Mouse (Mus musculus) right cerebral cortex, postnatal 25 days (tissue): ENCODE data around the gene Slc4a4.
A peak's percentile ranks its signal among the peaks of the same experiment; 100 is the strongest.
"Not testable (repeated sequence)": the region's sequence is repeated elsewhere in the genome, so short reads cannot be mapped to it uniquely, and the experiment has no call there.

Experiments
- DNase-seq: peaks from one replicate; pipeline ENCODE4 v3.0.0; 2022

Slc4a4 gene

GRCm38 (mm10) chr5:89090131-89090530, 203.5 kb downstream of the Slc4a4 start:
- DNase-seq, result no peak

DNA sequence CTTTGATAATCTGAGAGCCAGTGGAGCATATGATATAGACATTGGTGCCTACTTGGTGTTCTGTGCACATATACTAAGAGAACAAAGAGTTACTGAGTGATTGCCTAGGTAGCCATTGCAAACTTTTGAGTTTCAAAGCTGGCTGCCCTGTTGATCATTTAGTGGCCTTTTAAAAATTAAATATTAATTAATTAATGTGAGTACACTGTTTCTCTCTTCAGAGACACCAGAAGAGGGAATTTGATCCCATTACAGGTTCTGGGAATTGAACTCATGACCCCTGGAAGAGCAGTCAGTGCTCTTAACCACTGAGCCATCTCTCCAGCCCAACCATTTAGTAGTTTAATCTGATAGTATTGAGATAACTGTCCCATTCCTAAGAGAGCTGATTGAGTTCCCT, 209.8 kb downstream of the Slc4a4 start:
- DNase-seq, result no peak

- no peak for DNase-seq
Observed at GRCm38 (mm10) chr5:89097291-89097690, 210.7 kb downstream of the Slc4a4 start.

DNA sequence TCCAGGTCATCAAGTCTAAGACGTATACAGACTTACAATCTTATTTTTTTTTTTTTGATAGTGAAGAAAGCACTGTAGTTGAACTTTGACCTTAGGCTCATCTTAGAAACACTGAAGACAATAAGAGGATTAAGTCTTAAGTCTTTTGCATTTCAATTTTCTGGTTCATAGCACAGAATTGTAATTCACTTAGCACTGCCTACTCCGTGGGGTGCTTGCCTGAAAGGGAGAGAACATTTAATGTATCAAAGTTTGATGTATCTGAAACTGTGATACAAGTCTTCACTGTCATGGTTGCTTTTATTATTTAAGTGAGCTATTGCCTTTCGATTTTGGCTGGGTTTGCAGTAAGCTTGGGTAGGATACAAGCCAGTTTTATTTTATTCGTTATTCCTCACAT, 211.5 kb downstream of the Slc4a4 start:
- DNase-seq, result no peak

DNA sequence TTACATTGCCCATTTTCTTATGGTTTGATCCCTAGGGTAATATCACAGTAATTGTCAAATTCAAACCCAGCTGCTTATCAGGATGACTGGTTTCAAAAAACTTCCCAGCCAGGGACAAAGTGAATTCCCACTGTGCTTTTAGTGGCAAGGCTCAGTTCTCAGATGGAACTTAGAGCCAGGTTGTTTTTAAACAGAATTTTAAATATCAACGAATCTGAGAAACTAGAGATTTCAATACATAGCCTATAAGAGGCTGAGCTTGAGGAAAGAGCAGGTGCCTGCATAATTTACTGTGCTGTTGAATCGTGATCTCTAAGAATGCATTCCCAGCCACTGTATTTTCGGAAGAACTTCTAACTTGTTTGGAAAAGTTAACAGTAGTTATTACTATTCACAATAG, 213.3 kb downstream of the Slc4a4 start:
- DNase-seq, result no peak

DNA sequence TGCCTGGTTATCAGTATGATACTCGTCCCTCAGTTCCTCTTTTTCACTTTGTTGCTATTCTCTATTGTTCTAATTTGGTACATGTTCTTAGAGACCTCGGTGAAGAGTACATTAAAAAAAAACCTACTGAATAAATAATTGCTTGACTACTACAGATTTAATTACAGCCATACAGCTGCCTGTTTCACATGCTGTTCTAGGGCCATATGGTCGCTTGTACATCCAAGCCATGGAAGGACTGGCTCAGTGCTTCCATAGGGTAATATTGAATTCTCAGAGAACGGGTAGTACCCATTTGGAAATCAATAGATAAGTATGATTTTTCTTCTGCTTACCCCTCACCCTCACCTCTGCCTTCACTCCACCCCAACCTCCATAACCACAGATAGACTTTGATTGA, 215.9 kb downstream of the Slc4a4 start:
- no peak for DNase-seq

DNA sequence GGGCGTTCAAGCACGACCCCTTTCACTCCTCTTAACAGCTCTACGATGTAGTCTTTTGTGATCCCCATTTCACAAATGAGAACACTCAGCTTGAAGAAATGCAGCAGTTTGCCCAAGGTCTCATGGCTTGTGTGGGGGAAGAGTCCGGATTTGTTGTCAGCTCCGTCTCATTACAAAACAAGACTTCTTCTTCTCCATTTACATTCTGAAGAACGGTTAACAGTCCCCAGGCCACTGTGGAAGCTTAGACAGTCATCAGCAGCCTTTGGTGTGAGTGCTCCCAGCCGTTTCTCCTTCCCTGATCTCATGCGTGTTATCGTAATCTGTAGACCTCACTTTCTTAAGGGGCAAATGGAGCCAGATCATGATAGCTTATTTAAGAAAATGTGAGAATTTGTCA, 218.7 kb downstream of the Slc4a4 start:
- DNase-seq, result no peak

DNA sequence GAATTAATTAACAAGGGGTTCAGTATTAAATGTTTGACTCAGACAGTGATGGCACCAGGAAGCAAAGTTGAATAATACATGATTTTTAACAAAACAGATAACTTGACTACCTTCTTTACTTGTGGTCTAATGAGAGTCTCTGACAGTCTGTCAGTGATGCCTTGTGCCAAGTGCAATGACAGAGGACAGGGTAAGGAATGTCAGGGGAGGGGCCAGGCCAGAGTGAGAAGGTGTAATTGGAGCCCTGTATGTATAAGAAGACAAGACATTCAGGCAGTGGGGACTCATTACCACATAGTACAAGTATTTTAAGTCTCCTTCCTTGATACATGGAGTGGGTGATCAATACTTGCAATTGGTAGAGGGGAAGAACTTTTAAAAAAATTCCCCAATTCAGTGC, 219.6 kb downstream of the Slc4a4 start:
- no peak for DNase-seq

DNA sequence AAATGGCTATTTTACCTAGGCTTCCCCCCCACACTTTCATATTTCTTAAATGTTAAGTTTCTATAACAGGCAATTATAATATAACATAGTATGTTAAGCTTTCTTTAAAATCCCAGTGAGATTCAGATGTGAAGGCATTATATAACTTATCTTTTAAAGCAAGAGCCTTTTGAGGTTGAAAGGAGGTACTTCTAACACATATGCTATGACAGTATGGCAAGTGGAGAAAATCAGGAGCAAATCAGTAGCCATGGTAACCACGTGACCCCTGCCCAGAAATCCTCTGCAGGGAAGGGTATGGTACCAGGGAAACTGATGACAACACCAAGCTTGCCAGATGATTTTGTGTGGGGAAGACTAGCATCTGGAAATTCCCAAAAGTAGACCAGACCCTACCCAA, 222.2 kb downstream of the Slc4a4 start:
- no peak for DNase-seq

DNA sequence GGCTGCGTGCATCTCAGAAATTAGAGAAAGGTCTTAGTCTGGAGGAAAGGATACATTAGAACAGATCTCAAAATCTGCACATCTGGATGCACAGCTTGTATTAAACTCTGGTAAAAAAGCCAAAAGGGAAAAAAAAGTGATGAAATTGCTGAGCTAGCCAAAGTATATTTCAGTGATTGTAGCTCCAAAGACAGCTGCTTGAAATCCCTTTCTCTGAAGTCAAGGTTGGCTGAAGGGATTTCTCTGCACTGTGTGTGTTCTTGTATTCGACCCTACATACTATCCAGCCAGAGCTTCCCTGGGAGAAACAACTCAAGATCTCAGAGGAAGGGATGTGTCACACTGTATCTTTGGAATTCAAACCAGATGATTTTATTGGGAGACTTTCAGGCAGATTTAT, 223.2 kb downstream of the Slc4a4 start:
- no peak for DNase-seq

GRCm38 (mm10) chr5:89111987-89112386, 225.4 kb downstream of the Slc4a4 start:
- DNase-seq, result not testable (repeated sequence)

DNA sequence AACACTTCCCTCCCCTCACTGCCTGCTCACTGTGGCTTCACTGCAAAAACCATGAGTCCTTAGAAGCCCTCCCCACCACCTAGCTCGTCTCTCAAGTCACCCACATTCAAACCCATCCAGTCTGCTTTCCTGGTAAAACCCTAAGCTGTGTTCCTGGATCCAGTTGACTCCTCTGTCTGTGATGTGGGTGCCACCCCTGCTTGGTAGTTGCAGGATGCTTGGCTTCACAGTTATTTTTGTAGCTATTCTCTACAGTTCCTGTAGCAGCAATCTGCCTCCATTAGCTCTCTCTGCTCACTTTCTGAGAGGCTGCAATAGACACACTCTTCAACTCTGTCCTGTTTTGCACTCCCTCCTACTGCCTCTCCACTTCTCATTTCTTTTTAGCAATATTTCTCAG, 234.3 kb downstream of the Slc4a4 start:
- DNase-seq, result no peak

GRCm38 (mm10) chr5:89123270-89123903, 236.8 kb downstream of the Slc4a4 start:
- no peak for DNase-seq

- DNase-seq, result no peak
Observed at GRCm38 (mm10) chr5:89128210-89128609, 241.6 kb downstream of the Slc4a4 start.

GRCm38 (mm10) chr5:89135776-89136175, 249.2 kb downstream of the Slc4a4 start:
- peak; percentile 68 for DNase-seq

DNA sequence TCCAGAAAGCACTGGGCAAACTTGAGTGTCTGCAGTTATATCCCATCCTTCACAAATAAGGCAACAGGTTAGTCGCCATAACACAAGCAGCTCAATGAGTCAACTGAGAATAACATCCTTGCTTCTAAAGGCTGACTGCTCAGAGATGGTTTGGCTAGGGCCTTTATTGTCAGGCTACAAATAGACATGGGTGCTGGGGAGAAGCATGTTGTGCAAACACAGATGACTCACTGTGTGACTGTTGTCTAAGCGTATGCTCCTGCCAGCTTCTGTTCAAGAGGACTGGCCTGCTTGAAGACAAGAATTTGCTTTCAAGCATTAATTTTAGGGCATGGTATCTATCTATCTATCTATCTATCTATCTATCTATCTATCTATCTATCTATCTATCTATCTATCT, 253.5 kb downstream of the Slc4a4 start:
- DNase-seq, result no peak

- no peak for DNase-seq
Observed at GRCm38 (mm10) chr5:89141761-89142160, 255.1 kb downstream of the Slc4a4 start.

DNA sequence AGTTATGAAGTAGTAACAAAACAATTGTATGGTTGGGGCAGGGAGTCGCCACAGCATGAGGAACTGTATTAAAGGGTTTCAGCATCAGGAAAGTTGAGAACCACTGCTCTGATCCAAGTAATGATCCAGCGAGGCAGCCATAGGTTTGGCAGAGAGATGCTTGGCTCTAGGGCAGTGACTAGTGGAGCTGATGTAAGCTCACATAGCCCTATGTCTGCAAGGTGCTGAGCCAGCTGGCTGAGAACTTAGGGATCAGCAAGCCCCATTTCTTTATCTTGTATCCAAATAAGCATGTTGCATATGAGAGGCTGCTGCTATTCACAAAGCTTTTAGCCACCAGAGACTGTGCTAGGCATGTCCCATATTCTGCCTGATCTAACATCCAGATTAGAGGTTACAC, 259.7 kb downstream of the Slc4a4 start:
- no peak for DNase-seq

GRCm38 (mm10) chr5:89147282-89147790, 260.7 kb downstream of the Slc4a4 start:
- no peak for DNase-seq

DNA sequence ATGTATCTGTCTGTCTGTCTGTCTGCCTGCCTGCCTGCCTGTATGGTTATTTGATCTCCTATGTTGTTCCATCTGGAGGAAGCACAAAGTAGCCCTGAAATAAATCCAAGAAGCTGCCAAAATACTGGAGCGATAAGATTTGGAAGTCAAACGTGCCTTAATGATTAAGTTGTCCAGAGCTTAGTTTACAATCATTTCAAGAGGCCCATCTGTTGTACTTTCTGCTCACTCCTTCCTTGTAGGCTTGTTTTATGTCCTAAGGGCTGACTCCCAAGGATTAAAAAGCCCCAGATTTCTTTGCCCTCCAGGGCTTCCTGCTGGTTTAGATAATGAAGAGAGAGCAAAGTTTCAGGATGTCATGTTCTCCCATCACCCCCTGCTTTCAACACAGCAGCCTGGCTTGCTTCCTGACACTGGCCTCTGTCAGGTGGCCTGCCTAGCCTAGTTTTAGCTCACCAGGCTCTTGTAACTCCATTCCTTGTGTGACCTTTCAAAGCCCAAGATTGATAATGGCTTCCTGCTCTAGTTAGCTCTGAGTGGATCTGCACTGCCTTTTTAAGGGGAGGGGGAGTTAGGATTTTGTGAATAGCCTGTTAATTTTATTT, 262.9 kb downstream of the Slc4a4 start:
- DNase-seq, result no peak

GRCm38 (mm10) chr5:89151076-89151475, 264.5 kb downstream of the Slc4a4 start:
- DNase-seq, result no peak

- DNase-seq, result no peak
Observed at GRCm38 (mm10) chr5:89171025-89171718, 284.6 kb downstream of the Slc4a4 start.

DNA sequence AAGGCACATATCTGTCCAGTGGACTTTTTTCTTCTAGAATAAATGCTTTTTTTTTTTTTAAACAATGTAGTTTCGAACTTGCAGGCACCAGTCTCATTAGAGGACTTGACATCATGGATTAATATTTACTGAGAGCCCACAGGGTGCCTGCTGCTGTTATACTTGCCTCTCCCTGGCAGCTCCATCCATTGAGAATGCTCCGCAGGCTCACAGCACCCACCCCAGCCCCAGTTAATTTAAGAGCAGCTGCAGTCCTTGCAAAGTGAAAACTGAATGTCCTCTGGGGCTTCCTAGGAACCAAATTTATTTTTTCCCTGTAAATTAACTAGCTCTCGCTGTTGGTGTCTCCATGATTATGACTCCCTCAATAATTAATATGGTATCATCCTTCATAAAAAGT, 303.4 kb downstream of the Slc4a4 start:
- DNase-seq, result no peak

DNA sequence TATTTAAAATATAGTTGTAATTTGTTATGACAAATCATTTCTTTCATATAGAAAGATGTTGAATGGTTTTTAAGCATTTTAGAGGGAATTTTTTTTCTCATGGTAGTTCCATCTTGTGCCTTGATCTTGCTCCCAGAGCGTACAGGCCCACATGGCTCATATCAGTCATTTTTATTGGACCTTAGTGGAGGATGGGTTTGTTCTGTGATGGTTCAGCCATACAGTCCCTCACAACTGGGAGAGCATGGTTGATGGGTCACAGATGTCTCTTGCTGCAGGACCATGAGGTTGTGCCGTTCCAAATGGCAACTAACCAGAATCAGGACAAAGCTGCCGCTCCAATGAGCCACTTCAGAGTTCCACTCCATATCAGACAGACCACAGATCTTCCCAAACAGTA, 308.0 kb downstream of the Slc4a4 start:
- no peak for DNase-seq
